Mouse (Mus musculus): ENCODE data around the gene Abhd16b. TPM values are rescaled to one million over a fixed set of nuclear protein-coding genes. Genes with fewer than 3 reads are reported as not detected.

The Abhd16b gene
- polyA plus RNA-seq, 1 experiment from 2014 or later, result 0.18 TPM

GRCm38 (mm10) chr2:181522811-181523210, 29.8 kb downstream of the Abhd16b start:
- no peak for ATAC-seq (ENCODE audit: insufficient number of reproducible peaks, insufficient read depth, low FRiP score, low read depth)
- no peak overlapping the region for H3K27ac ChIP-seq (replicated peaks in 1 of 2; ENCODE audit: control insufficient read depth in 1 of 2, insufficient read depth in 1 of 2, low read depth in 2 of 2, low read length in 2 of 2)
- H3K9ac ChIP-seq (ENCODE audit: low read length), result no peak overlapping the region
- 70% methylated on average over 5 of the region's 5 CpGs for WGBS
- H3K4me2 ChIP-seq (ENCODE audit: low read length), result no peak overlapping the region
- peaks cover 7% of the 10 kb centered on the region for H3K36me3 ChIP-seq (ENCODE audit: control insufficient read depth, insufficient read depth, low read length)
- H3K27me3 ChIP-seq (ENCODE audit: control insufficient read depth, insufficient read depth, low read length), result no peaks in the 10 kb centered on the region
- no peaks in the 10 kb centered on the region for H3K9me3 ChIP-seq (ENCODE audit: control insufficient read depth, low read length)
- no peak overlapping the region for H3K4me3 ChIP-seq (ENCODE audit: control insufficient read depth in 1 of 2, insufficient read depth in 1 of 2, low read depth in 1 of 2, low read length in 2 of 2)
- peaks cover 3 to 22% of the 10 kb centered on the region in 2 experiments for H3K4me1 ChIP-seq (ENCODE audit: control insufficient read depth in 2 of 2, insufficient read depth in 2 of 2, low read length in 2 of 2)

- Histone ChIP-seq H3K4me1 (ENCODE audit: control insufficient read depth in 2 of 2, insufficient read depth in 2 of 2, low read length in 2 of 2) (peaks cover 3 to 15% of the 10 kb centered on the region in 2 experiments), H3K9ac (ENCODE audit: low read length) (no peak overlapping the region), H3K4me2 (ENCODE audit: low read length) (no peak overlapping the region), H3K4me3 (ENCODE audit: control insufficient read depth in 1 of 2, insufficient read depth in 1 of 2, low read depth in 1 of 2, low read length in 2 of 2) (no peak overlapping the region), H3K27ac (replicated peaks in 1 of 2; ENCODE audit: control insufficient read depth in 1 of 2, insufficient read depth in 1 of 2, low read depth in 2 of 2, low read length in 2 of 2) (no peak overlapping the region), H3K9me3 (ENCODE audit: control insufficient read depth, low read length) (0 out of 2 replicates have a peak, but pooled peaks cover 1% of the 10 kb centered on the region), H3K27me3 (ENCODE audit: control insufficient read depth, insufficient read depth, low read length) (no peaks in the 10 kb centered on the region), H3K36me3 (ENCODE audit: control insufficient read depth, insufficient read depth, low read length) (peaks cover 19% of the 10 kb centered on the region; the same call in 1 of the 2 replicates)
- WGBS, result 76% methylated on average over 5 of the region's 5 CpGs
- ATAC-seq (ENCODE audit: insufficient number of reproducible peaks, insufficient read depth, low FRiP score, low read depth), result no peak
These were observed 32.5 kb downstream of the Abhd16b start for GRCm38 (mm10) chr2:181525526-181525925.

GRCm38 (mm10) chr2:181529076-181529475, 36.1 kb downstream of the Abhd16b start:
- Histone ChIP-seq H3K36me3 (ENCODE audit: control insufficient read depth, insufficient read depth, low read length) (peaks cover 19% of the 10 kb centered on the region; the same call in 1 of the 2 replicates), H3K27ac (replicated peaks in 1 of 2; ENCODE audit: control insufficient read depth in 1 of 2, insufficient read depth in 1 of 2, low read depth in 2 of 2, low read length in 2 of 2) (no peak overlapping the region), H3K4me2 (ENCODE audit: low read length) (no peak overlapping the region), H3K27me3 (ENCODE audit: control insufficient read depth, insufficient read depth, low read length) (no peaks in the 10 kb centered on the region), H3K4me3 (ENCODE audit: control insufficient read depth in 1 of 2, insufficient read depth in 1 of 2, low read depth in 1 of 2, low read length in 2 of 2) (no peak overlapping the region), H3K9me3 (ENCODE audit: control insufficient read depth, low read length) (peaks cover 6% of the 10 kb centered on the region; the same call in 1 of the 2 replicates), H3K9ac (ENCODE audit: low read length) (no peak overlapping the region), H3K4me1 (ENCODE audit: control insufficient read depth in 2 of 2, insufficient read depth in 2 of 2, low read length in 2 of 2) (0 out of 4 replicates have a peak, but pooled peaks cover 0 to 3% of the 10 kb centered on the region in 2 experiments)
- 80% methylated on average over 1 of the region's 1 CpGs for WGBS
- no peak for ATAC-seq (ENCODE audit: insufficient number of reproducible peaks, insufficient read depth, low FRiP score, low read depth)

GRCm38 (mm10) chr2:181532589-181532988, 39.6 kb downstream of the Abhd16b start:
- Histone ChIP-seq H3K4me2 (ENCODE audit: low read length) (no peak overlapping the region), H3K9ac (ENCODE audit: low read length) (no peak overlapping the region), H3K9me3 (ENCODE audit: control insufficient read depth, low read length) (peaks cover 6% of the 10 kb centered on the region; the same call in 1 of the 2 replicates), H3K27me3 (ENCODE audit: control insufficient read depth, insufficient read depth, low read length) (no peaks in the 10 kb centered on the region), H3K4me1 (ENCODE audit: control insufficient read depth in 2 of 2, insufficient read depth in 2 of 2, low read length in 2 of 2) (peaks cover 2 to 7% of the 10 kb centered on the region in 2 experiments), H3K4me3 (ENCODE audit: control insufficient read depth in 1 of 2, insufficient read depth in 1 of 2, low read depth in 1 of 2, low read length in 2 of 2) (no peak overlapping the region), H3K27ac (replicated peaks in 1 of 2; ENCODE audit: control insufficient read depth in 1 of 2, insufficient read depth in 1 of 2, low read depth in 2 of 2, low read length in 2 of 2) (no peak overlapping the region), H3K36me3 (ENCODE audit: control insufficient read depth, insufficient read depth, low read length) (peaks cover 23% of the 10 kb centered on the region)
- ATAC-seq (ENCODE audit: insufficient number of reproducible peaks, insufficient read depth, low FRiP score, low read depth), result no peak
- 96% methylated on average over 3 of the region's 3 CpGs for WGBS

GRCm38 (mm10) chr2:181536410-181536809, 43.4 kb downstream of the Abhd16b start:
- H3K27ac ChIP-seq (replicated peaks in 1 of 2; ENCODE audit: control insufficient read depth in 1 of 2, insufficient read depth in 1 of 2, low read depth in 2 of 2, low read length in 2 of 2), result no peak overlapping the region
- ATAC-seq (ENCODE audit: insufficient number of reproducible peaks, insufficient read depth, low FRiP score, low read depth), result no peak
- 74% methylated on average over 2 of the region's 2 CpGs for WGBS
- H3K4me1 ChIP-seq (ENCODE audit: control insufficient read depth in 2 of 2, insufficient read depth in 2 of 2, low read length in 2 of 2), result peaks cover 4 to 13% of the 10 kb centered on the region in 2 experiments
- H3K9me3 ChIP-seq (ENCODE audit: control insufficient read depth, low read length), result no peaks in the 10 kb centered on the region
- no peak overlapping the region for H3K4me2 ChIP-seq (ENCODE audit: low read length)
- peaks cover 13% of the 10 kb centered on the region for H3K36me3 ChIP-seq (ENCODE audit: control insufficient read depth, insufficient read depth, low read length)
- H3K9ac ChIP-seq (ENCODE audit: low read length), result no peak overlapping the region
- no peak overlapping the region for H3K4me3 ChIP-seq (ENCODE audit: control insufficient read depth in 1 of 2, insufficient read depth in 1 of 2, low read depth in 1 of 2, low read length in 2 of 2)
- no peaks in the 10 kb centered on the region for H3K27me3 ChIP-seq (ENCODE audit: control insufficient read depth, insufficient read depth, low read length)

GRCm38 (mm10) chr2:181537444-181538047, 44.5 kb downstream of the Abhd16b start:
- Histone ChIP-seq H3K36me3 (ENCODE audit: control insufficient read depth, insufficient read depth, low read length) (peaks cover 16% of the 10 kb centered on the region; the same call in 1 of the 2 replicates), H3K4me1 (ENCODE audit: control insufficient read depth in 2 of 2, insufficient read depth in 2 of 2, low read length in 2 of 2) (peaks cover 4 to 13% of the 10 kb centered on the region in 2 experiments), H3K27ac (replicated peaks in 1 of 2; ENCODE audit: control insufficient read depth in 1 of 2, insufficient read depth in 1 of 2, low read depth in 2 of 2, low read length in 2 of 2) (peak overlapping the region; percentile 39 to 73; a peak in 3 of 4 replicates), H3K4me2 (ENCODE audit: low read length) (peak overlapping the region; percentile 34), H3K27me3 (ENCODE audit: control insufficient read depth, insufficient read depth, low read length) (no peaks in the 10 kb centered on the region), H3K9ac (ENCODE audit: low read length) (peak overlapping the region; percentile 25; the same call in 1 of the 2 replicates), H3K9me3 (ENCODE audit: control insufficient read depth, low read length) (no peaks in the 10 kb centered on the region), H3K4me3 (ENCODE audit: control insufficient read depth in 1 of 2, insufficient read depth in 1 of 2, low read depth in 1 of 2, low read length in 2 of 2) (no peak overlapping the region; a peak in 1 of 4 replicates)
- 72% methylated on average over 2 of the region's 2 CpGs for WGBS
- peak; percentile 64; the same call in 1 of the 2 replicates for ATAC-seq (ENCODE audit: insufficient number of reproducible peaks, insufficient read depth, low FRiP score, low read depth)

GRCm38 (mm10) chr2:181541761-181542380, 48.9 kb downstream of the Abhd16b start:
- H3K27me3 ChIP-seq (ENCODE audit: control insufficient read depth, insufficient read depth, low read length), result no peaks in the 10 kb centered on the region
- WGBS, result 92% methylated on average over 6 of the region's 6 CpGs
- no peak overlapping the region for H3K9ac ChIP-seq (ENCODE audit: low read length)
- no peak for ATAC-seq (ENCODE audit: insufficient number of reproducible peaks, insufficient read depth, low FRiP score, low read depth)
- peaks cover 21% of the 10 kb centered on the region for H3K36me3 ChIP-seq (ENCODE audit: control insufficient read depth, insufficient read depth, low read length)
- no peak overlapping the region for H3K27ac ChIP-seq (replicated peaks in 1 of 2; ENCODE audit: control insufficient read depth in 1 of 2, insufficient read depth in 1 of 2, low read depth in 2 of 2, low read length in 2 of 2)
- no peak overlapping the region for H3K4me3 ChIP-seq (ENCODE audit: control insufficient read depth in 1 of 2, insufficient read depth in 1 of 2, low read depth in 1 of 2, low read length in 2 of 2)
- no peaks in the 10 kb centered on the region for H3K9me3 ChIP-seq (ENCODE audit: control insufficient read depth, low read length)
- peaks cover 4 to 9% of the 10 kb centered on the region in 2 experiments for H3K4me1 ChIP-seq (ENCODE audit: control insufficient read depth in 2 of 2, insufficient read depth in 2 of 2, low read length in 2 of 2)
- no peak overlapping the region for H3K4me2 ChIP-seq (ENCODE audit: low read length)

Measured in heart, embryonic 14.5 days (tissue).